Mouse (Mus musculus) kidney, postnatal 0 days (tissue): ENCODE measurements around the gene 2410004B18Rik. TPM values are rescaled to one million over a fixed set of nuclear protein-coding genes. Genes with fewer than 3 reads are reported as not detected.

Source experiments
- ATAC-seq: fragments of 200-750 bp; cut with Nextera tagmentation; replicated peaks from 2 replicates; pipeline ENCODE4 v1.8.0; 2017; ENCODE audit warnings: low read depth, moderate number of reproducible peaks, moderate TSS enrichment, moderate library complexity; ENCODE audit not compliant: low FRiP score
- DNase-seq: peaks from one replicate; pipeline ENCODE4 v3.0.0-alpha.2; 2016; ENCODE audit warnings: low spot score
- H3K27ac ChIP-seq: fragments of 300-500 bp; sonication (generic); 2 replicates; pipeline ENCODE4 v1.5.1; 2014; ENCODE audit warnings: mild to moderate bottlenecking
- H3K27me3 ChIP-seq: fragments of 300-500 bp; sonication (generic); 2 replicates; pipeline ENCODE4 v1.6.1; 2014; ENCODE audit warnings: low read length, mixed read lengths; ENCODE audit not compliant: insufficient read depth
- H3K36me3 ChIP-seq: fragments of 300-500 bp; sonication (generic); 2 replicates; pipeline ENCODE4 v1.6.1; 2014; ENCODE audit warnings: low read length, mixed read lengths; ENCODE audit not compliant: insufficient read depth
- H3K4me1 ChIP-seq: fragments of 300-500 bp; sonication (generic); replicated peaks from 2 replicates; pipeline ENCODE4 v1.6.1; 2014; ENCODE audit warnings: antibody characterized with exemption, low read length, mixed read lengths; ENCODE audit not compliant: insufficient read depth
- H3K4me2 ChIP-seq: fragments of 300-500 bp; sonication (generic); 2 replicates; pipeline ENCODE4 v1.6.1; 2014; ENCODE audit warnings: mild to moderate bottlenecking, low read length, moderate library complexity, mixed read lengths
- H3K4me3 ChIP-seq: fragments of 300-500 bp; sonication (generic); replicated peaks from 2 replicates; pipeline ENCODE4 v1.5.1; 2014; ENCODE audit warnings: low read depth, low read length
- H3K9ac ChIP-seq: fragments of 300-500 bp; sonication (generic); 2 replicates; pipeline ENCODE4 v1.6.1; 2014; ENCODE audit warnings: low read depth, low read length
- H3K9me3 ChIP-seq: fragments of 300-500 bp; sonication (generic); replicated peaks from 2 replicates; pipeline ENCODE4 v1.6.1; 2016; ENCODE audit warnings: low read length, inconsistent platforms, mixed read lengths
- CTCF ChIP-seq: IDR thresholded peaks from 2 replicates; pipeline ENCODE4 v1.5.1; 2016; ENCODE audit warnings: antibody characterized with exemption, low read depth, mild to moderate bottlenecking, moderate library complexity
- WGBS: fragments of 180-500 bp; shearing (Covaris S2); extraction: QIAGEN DNeasy Blood & Tissue Kit; methylation state at CpG from one replicate; pipeline ENCODE4 v1.1.7; 2014; 5-methylcytosine and 5-hydroxymethylcytosine counted together
- polyA plus RNA-seq: library from polyadenylated mRNA; unstranded; fragments of >200 nt; fragmentation: Nextera tagmentation; extraction: Ambion mirVana; gene quantifications from 2 replicates; pipeline ENCODE4 v1.2.1, GENCODE M21; 2015

2410004B18Rik gene
- polyA plus RNA-seq, 1 experiment from 2014 or later: 48.2 TPM

DNA sequence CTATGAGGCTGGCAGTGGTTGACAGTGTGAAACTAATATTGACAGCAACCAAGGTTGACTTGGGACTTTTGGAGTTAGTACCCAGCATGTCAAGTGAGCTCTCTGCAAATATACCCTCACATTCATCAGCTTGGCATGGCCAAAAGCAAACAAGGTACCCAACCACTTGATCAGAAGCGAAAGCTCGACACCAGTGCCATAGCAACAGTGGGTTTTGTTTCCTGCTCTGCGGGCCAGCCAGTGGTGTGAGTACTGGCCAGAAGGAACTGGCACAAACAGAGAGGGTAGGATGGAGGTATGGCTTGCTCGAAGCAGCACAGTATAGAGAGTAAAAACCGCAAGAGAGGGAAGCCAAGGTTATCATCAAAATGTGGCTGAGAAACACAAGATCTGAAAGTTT, 21.4 kb upstream of the 2410004B18Rik start:
- no peaks in the 10 kb centered on the region; the same call in 1 of the 2 replicates for H3K4me1 ChIP-seq
- no peaks in the 10 kb centered on the region for H3K36me3 ChIP-seq
- H3K4me3 ChIP-seq: no peak overlapping the region
- WGBS: 86% methylated on average over 5 of the region's 5 CpGs
- H3K9me3 ChIP-seq: no peaks in the 10 kb centered on the region
- no peak overlapping the region for H3K27ac ChIP-seq
- TF ChIP-seq CTCF: no peak
- no peak overlapping the region for H3K4me2 ChIP-seq
- DNase-seq (no peak), ATAC-seq (no peak)
- H3K9ac ChIP-seq: no peak overlapping the region
- no peaks in the 10 kb centered on the region for H3K27me3 ChIP-seq

GRCm38 (mm10) chr3:145916826-145917225, 21.0 kb upstream of the 2410004B18Rik start:
- no peak for TF ChIP-seq CTCF
- Histone ChIP-seq H3K9me3 (no peaks in the 10 kb centered on the region), H3K4me3 (no peak overlapping the region), H3K4me2 (no peak overlapping the region), H3K27ac (no peak overlapping the region), H3K36me3 (no peaks in the 10 kb centered on the region), H3K9ac (no peak overlapping the region), H3K4me1 (no peaks in the 10 kb centered on the region; the same call in 1 of the 2 replicates), H3K27me3 (no peaks in the 10 kb centered on the region)
- ATAC-seq (no peak), DNase-seq (no peak)
- WGBS: 87% methylated on average over 4 of the region's 4 CpGs

GRCm38 (mm10) chr3:145922019-145922854, 15.6 kb upstream of the 2410004B18Rik start, which contains the start of gene Bcl10:
Bcl10 (plus strand) TSS chr3:145922804.
- no peak for ATAC-seq
- TF ChIP-seq CTCF: no peak
- H3K4me1 ChIP-seq: peaks cover 10% of the 10 kb centered on the region; the same call in 1 of the 2 replicates
- 35% methylated on average over 11 of the region's 11 CpGs for WGBS
- no peak within 1 kb of the TSS for H3K9ac ChIP-seq
- DNase-seq: no peak
- H3K4me2 ChIP-seq: peak within 1 kb of the TSS; percentile 46
- no peaks in the 10 kb centered on the region for H3K9me3 ChIP-seq
- H3K4me3 ChIP-seq: peak within 1 kb of the TSS; percentile 91; the same call in 1 of the 2 replicates
- peak within 1 kb of the TSS; percentile 74; the same call in 1 of the 2 replicates for H3K27ac ChIP-seq
- H3K27me3 ChIP-seq: no peaks in the 10 kb centered on the region
- H3K36me3 ChIP-seq: no peaks in the 10 kb centered on the region

DNA sequence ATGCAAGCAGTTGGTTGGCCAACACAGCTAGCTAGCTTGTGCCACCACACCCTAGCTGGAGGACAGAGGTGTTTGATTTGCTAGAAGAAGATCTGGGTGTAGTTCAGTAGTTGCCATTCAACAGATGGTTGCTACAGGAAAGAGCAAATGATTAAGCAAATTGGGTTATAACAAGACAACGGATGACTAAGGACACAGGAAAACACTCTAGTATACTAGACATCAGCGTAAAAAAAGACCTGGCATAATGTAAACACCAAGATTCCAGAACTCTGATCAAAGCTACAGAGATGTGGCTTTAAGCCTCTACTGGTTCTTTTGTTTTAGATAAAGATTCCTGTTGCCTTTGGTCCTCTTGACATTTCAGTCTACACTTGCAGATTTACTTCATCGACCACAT, 14.8 kb upstream of the 2410004B18Rik start:
- no peak overlapping the region for H3K4me2 ChIP-seq
- ATAC-seq (no peak), DNase-seq (no peak)
- no peak for TF ChIP-seq CTCF
- no peak overlapping the region for H3K27ac ChIP-seq
- peaks cover 10% of the 10 kb centered on the region; the same call in 1 of the 2 replicates for H3K4me1 ChIP-seq
- H3K9me3 ChIP-seq: no peaks in the 10 kb centered on the region
- no peaks in the 10 kb centered on the region for H3K27me3 ChIP-seq
- no peak overlapping the region for H3K4me3 ChIP-seq
- 68% methylated on average over 3 of the region's 3 CpGs for WGBS
- H3K36me3 ChIP-seq: peaks cover 5% of the 10 kb centered on the region; the same call in 1 of the 2 replicates
- no peak overlapping the region for H3K9ac ChIP-seq

GRCm38 (mm10) chr3:145923874-145924577, 13.8 kb upstream of the 2410004B18Rik start:
- H3K4me2 ChIP-seq: peak overlapping the region; percentile 59
- DNase-seq (peak; percentile 100), ATAC-seq (peak; percentile 100)
- H3K27me3 ChIP-seq: no peaks in the 10 kb centered on the region
- H3K9me3 ChIP-seq: no peaks in the 10 kb centered on the region
- peak overlapping the region; percentile 94 for H3K9ac ChIP-seq
- 1% methylated on average over 58 of the region's 58 CpGs for WGBS
- peak overlapping the region; percentile 91 for H3K4me3 ChIP-seq
- H3K36me3 ChIP-seq: peaks cover 8% of the 10 kb centered on the region; the same call in 1 of the 2 replicates
- H3K4me1 ChIP-seq: peaks cover 10% of the 10 kb centered on the region; the same call in 1 of the 2 replicates
- H3K27ac ChIP-seq: peak overlapping the region; percentile 98
- TF ChIP-seq CTCF: 0 out of 2 replicates have a peak, but pooled peaks have one; percentile 15
